Mouse (Mus musculus): ENCODE data around the gene Mertk. TPM values are rescaled to one million over a fixed set of nuclear protein-coding genes. Genes with fewer than 3 reads are reported as not detected.

Mertk gene
- polyA plus RNA-seq, 1 experiment from 2014 or later = 6.1 TPM

DNA sequence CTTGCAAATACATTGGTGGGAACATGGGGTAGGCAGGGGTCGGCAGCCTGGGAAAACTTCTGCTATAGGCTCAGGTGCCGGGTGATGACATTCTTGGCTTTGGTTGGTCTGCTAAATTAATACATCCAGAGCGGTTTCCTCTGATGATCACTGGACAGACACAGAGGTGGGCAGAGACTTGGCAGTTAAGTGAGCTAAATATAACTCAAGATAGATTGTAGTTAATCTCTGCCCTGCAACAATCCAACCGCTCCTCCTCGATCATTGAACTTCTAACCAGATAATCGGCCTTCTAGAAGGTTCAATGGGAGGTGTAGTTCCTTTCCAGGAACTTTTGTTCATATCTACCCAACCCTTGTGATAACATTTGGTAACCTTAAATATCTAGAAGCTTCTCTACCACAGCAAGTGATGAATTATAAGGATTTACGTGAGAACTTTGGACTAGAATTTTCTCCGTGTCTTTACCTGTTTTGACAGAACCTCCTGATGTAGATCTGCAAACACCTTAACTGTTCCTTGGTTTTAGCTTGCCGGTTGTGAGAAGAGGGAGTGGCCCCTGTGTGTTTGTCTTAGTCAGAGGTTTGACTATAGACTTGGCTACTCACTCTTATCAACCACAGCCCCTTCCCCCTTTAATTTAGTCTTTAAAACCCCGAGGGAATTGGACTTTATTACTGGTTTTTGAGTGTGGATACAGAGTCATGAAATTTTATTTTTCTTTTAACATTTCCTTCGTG, 92.3 kb downstream of the Mertk start:
- no peak for ATAC-seq
- H3K27ac ChIP-seq (ENCODE audit: low read depth) = no peak overlapping the region
- H3K9me3 ChIP-seq (ENCODE audit: low read length) = no peaks in the 10 kb centered on the region
- H3K4me2 ChIP-seq (ENCODE audit: low read depth, low read length) = no peak overlapping the region
- H3K36me3 ChIP-seq (replicated peaks; ENCODE audit: insufficient read depth, low read length) = peaks cover 9% of the 10 kb centered on the region
- no peak for TF ChIP-seq EP300 (IDR thresholded peaks at IDR 0.05; ENCODE audit: low read depth)
- no peak for TF ChIP-seq CTCF (IDR thresholded peaks at IDR 0.05; ENCODE audit: low read depth)
- no peak overlapping the region for H3K9ac ChIP-seq (replicated peaks)
- H3K4me1 ChIP-seq (ENCODE audit: insufficient read depth) = no peaks in the 10 kb centered on the region
- H3K27me3 ChIP-seq (ENCODE audit: insufficient read depth, low read length) = no peaks in the 10 kb centered on the region
- H3K4me3 ChIP-seq (ENCODE audit: low read depth, low read length) = no peak overlapping the region
- DNase-seq = no peak
- WGBS (ENCODE audit: insufficient replicate concordance) = 71% methylated on average over 11 of the region's 11 CpGs

DNA sequence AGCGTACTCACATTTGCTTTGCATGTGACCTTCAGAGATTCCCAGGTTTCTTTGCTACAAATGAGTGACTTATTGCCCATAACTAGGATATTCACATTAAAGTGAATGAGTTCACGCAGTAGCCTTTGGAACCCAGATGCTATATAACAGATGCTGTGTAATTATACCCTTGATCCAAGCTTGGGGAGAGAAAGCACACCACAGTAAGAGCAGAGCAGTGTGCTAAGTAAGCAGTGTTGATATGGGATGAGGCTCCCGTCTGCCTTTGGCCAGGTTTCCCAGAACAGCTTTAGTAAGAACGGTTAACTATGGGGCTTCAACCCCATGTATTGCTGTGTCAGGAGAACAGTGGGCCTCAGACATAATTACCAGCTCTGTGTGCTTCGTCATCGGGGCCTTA, 95.2 kb downstream of the Mertk start:
- Histone ChIP-seq H3K4me2 (ENCODE audit: low read depth, low read length) (no peak overlapping the region), H3K27me3 (ENCODE audit: insufficient read depth, low read length) (no peaks in the 10 kb centered on the region), H3K9me3 (ENCODE audit: low read length) (no peaks in the 10 kb centered on the region), H3K4me1 (ENCODE audit: insufficient read depth) (no peaks in the 10 kb centered on the region), H3K36me3 (replicated peaks; ENCODE audit: insufficient read depth, low read length) (peaks cover 11% of the 10 kb centered on the region), H3K4me3 (ENCODE audit: low read depth, low read length) (no peak overlapping the region), H3K9ac (replicated peaks) (no peak overlapping the region), H3K27ac (ENCODE audit: low read depth) (no peak overlapping the region)
- ATAC-seq (no peak), DNase-seq (no peak)
- 75% methylated on average over 6 of the region's 6 CpGs for WGBS (ENCODE audit: insufficient replicate concordance)
- TF ChIP-seq EP300 (IDR thresholded peaks at IDR 0.05; ENCODE audit: low read depth) (no peak), CTCF (IDR thresholded peaks at IDR 0.05; ENCODE audit: low read depth) (no peak)

DNA sequence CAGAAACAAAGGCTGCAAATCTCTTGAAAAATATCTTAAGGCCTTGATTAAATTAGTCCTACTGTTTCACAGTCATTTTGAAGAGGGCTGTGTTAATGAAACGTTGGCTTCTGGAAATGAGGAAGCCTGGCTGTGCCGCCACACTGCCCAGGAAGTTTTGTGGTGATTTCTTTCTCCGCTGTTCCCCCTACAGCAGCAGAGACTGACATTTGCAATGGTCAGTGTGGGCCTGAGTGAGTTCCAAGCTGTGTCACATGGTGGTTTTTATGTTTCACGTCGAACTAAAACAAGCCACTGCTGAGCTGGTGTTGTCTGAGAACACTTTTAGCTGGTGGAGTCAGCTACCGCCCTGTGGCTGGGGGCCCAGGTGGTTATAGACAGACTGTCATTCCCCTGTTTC, 97.7 kb downstream of the Mertk start:
- H3K36me3 ChIP-seq (replicated peaks; ENCODE audit: insufficient read depth, low read length) = peaks cover 25% of the 10 kb centered on the region
- H3K4me3 ChIP-seq (ENCODE audit: low read depth, low read length) = no peak overlapping the region
- DNase-seq (no peak), ATAC-seq (no peak; the same call in 1 of the 2 replicates)
- TF ChIP-seq CTCF (IDR thresholded peaks at IDR 0.05; ENCODE audit: low read depth) = no peak
- TF ChIP-seq EP300 (IDR thresholded peaks at IDR 0.05; ENCODE audit: low read depth) = no peak
- WGBS (ENCODE audit: insufficient replicate concordance) = 41% methylated on average over 6 of the region's 6 CpGs
- 0 out of 2 replicates have a peak overlapping the region, but pooled peaks have one; percentile 32 for H3K27ac ChIP-seq (ENCODE audit: low read depth)
- peaks cover 6% of the 10 kb centered on the region; the same call in 1 of the 2 replicates for H3K9me3 ChIP-seq (ENCODE audit: low read length)
- H3K4me1 ChIP-seq (ENCODE audit: insufficient read depth) = no peaks in the 10 kb centered on the region
- no peaks in the 10 kb centered on the region for H3K27me3 ChIP-seq (ENCODE audit: insufficient read depth, low read length)
- H3K9ac ChIP-seq (replicated peaks) = no peak overlapping the region
- H3K4me2 ChIP-seq (ENCODE audit: low read depth, low read length) = no peak overlapping the region

DNA sequence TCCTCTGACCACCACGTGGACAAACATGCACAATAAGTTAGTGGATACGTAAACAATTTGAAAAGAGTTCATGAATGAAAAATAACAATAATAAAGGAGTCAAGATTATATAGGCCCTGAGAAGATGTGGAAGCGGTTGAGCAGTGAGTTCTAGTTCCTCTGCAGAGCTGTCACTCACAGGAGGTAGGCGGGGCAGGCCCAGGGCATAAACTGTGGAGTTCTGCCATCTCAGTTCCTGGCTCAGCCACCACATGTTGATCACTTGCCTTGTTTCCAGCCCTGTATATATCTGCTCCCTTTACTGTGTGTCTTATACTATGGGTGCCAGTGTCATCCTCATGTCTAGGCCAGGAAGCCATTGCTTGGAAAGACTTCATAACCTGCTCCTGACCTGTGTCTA, 104.7 kb downstream of the Mertk start:
- ATAC-seq (no peak), DNase-seq (no peak)
- Histone ChIP-seq H3K9me3 (ENCODE audit: low read length) (peaks cover 6% of the 10 kb centered on the region; the same call in 1 of the 2 replicates), H3K36me3 (replicated peaks; ENCODE audit: insufficient read depth, low read length) (peaks cover 21% of the 10 kb centered on the region), H3K9ac (replicated peaks) (no peak overlapping the region), H3K4me2 (ENCODE audit: low read depth, low read length) (no peak overlapping the region), H3K4me3 (ENCODE audit: low read depth, low read length) (no peak overlapping the region), H3K27ac (ENCODE audit: low read depth) (no peak overlapping the region), H3K4me1 (ENCODE audit: insufficient read depth) (no peaks in the 10 kb centered on the region), H3K27me3 (ENCODE audit: insufficient read depth, low read length) (no peaks in the 10 kb centered on the region)
- TF ChIP-seq CTCF (IDR thresholded peaks at IDR 0.05; ENCODE audit: low read depth) (no peak), EP300 (IDR thresholded peaks at IDR 0.05; ENCODE audit: low read depth) (no peak)
- WGBS (ENCODE audit: insufficient replicate concordance) = 74% methylated on average over 4 of the region's 4 CpGs

DNA sequence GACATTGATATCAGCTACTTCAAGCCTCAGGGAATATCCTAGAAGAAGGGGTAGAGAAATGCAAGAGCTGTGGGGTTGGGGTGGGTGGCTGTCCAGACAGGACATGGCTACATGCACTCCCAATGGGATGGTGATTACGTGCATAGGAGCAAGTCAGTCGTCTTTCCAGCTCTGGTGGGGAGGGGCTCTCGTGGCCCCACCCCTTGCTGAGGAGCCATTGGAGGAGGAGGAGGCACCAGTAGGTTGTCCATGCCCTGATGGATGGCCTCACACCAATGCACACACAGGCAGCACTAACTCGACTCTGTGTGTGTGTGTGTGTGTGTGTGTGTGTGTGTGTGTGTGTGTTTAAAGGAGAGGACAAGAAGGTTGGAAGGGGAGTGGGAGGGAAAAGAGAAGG, 106.6 kb downstream of the Mertk start:
- no peak for ATAC-seq
- peaks cover under 1% of the 10 kb centered on the region; the same call in 1 of the 2 replicates for H3K9me3 ChIP-seq (ENCODE audit: low read length)
- H3K36me3 ChIP-seq (replicated peaks; ENCODE audit: insufficient read depth, low read length) = peaks cover 14% of the 10 kb centered on the region
- H3K4me1 ChIP-seq (ENCODE audit: insufficient read depth) = no peaks in the 10 kb centered on the region
- 65% methylated on average over 4 of the region's 4 CpGs for WGBS (ENCODE audit: insufficient replicate concordance)
- no peak for TF ChIP-seq CTCF (IDR thresholded peaks at IDR 0.05; ENCODE audit: low read depth)
- TF ChIP-seq EP300 (IDR thresholded peaks at IDR 0.05; ENCODE audit: low read depth) = no peak
- no peak overlapping the region for H3K4me3 ChIP-seq (ENCODE audit: low read depth, low read length)
- DNase-seq = no peak
- no peak overlapping the region for H3K27ac ChIP-seq (ENCODE audit: low read depth)
- no peak overlapping the region for H3K9ac ChIP-seq (replicated peaks)
- no peak overlapping the region for H3K4me2 ChIP-seq (ENCODE audit: low read depth, low read length)
- no peaks in the 10 kb centered on the region for H3K27me3 ChIP-seq (ENCODE audit: insufficient read depth, low read length)

DNA sequence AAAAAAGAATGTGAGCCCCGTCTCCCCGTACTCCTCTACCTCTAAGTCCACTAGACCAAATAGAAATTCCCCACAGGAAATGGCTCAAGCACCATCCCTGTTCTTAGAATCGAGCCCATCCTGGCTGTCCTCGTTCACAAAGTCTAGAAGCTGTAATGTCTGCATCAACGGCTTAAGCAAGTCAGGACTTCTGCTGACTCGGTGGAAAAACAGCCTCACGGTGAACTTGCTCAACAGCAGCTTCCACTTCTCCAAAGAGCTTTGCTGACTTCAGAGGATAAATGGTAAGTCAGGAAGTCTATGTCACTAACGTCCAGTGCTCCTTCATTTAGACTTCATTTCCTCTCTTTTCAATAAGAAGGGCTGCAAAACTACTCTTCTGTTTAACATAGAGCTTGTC, 107.8 kb downstream of the Mertk start:
- Histone ChIP-seq H3K4me2 (ENCODE audit: low read depth, low read length) (no peak overlapping the region), H3K36me3 (replicated peaks; ENCODE audit: insufficient read depth, low read length) (peaks cover 3% of the 10 kb centered on the region), H3K27ac (ENCODE audit: low read depth) (no peak overlapping the region; the same call in 1 of the 2 replicates), H3K4me1 (ENCODE audit: insufficient read depth) (no peaks in the 10 kb centered on the region), H3K9me3 (ENCODE audit: low read length) (no peaks in the 10 kb centered on the region), H3K27me3 (ENCODE audit: insufficient read depth, low read length) (no peaks in the 10 kb centered on the region), H3K9ac (replicated peaks) (no peak overlapping the region), H3K4me3 (ENCODE audit: low read depth, low read length) (no peak overlapping the region)
- TF ChIP-seq EP300 (IDR thresholded peaks at IDR 0.05; ENCODE audit: low read depth) (0 out of 2 replicates have a peak, but pooled peaks have one; percentile 25), CTCF (IDR thresholded peaks at IDR 0.05; ENCODE audit: low read depth) (no peak)
- 34% methylated on average over 8 of the region's 8 CpGs for WGBS (ENCODE audit: insufficient replicate concordance)
- peak; percentile 38; the same call in 1 of the 2 replicates for ATAC-seq
- DNase-seq = peak; percentile 30

All from liver, postnatal 0 days (tissue).